In the genomic region with DNA sequence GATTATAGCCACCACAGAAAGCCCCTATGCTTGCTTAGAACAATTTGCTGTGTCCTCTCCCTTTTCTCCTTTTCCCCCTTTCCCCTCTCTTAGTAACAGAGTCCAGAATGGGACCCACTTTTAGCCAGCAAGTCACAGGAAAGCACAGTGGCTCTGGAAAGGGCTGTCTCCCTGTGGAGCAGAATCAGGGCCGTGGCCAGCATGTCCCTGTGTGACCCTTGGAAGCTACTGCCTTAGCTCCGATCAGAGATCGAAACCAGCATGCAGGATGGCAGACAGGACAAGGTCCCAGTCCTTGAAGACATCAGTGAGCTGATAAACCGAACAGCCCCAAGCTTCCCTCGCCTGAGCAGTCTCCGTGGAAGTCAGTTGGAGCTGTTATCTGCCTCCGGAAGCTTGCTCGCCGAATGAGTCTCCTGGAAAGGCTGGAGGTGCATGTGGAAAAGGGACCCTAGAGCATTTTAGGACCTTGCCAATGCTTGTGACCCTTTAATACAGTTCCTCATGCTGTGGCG, we compare ENCODE assay signal across 27 mouse cellular contexts. TPM values are rescaled to one million over a fixed set of nuclear protein-coding genes. Genes with fewer than 3 reads are reported as not detected.
DNase-seq lines count a peak whose midpoint lies in the region; TF ChIP-seq lines count a peak whose summit lies in the region.
"Had no signal": no experiment of that assay in that cellular context is flagged by ENCODE, and none has a peak within 500 bp of the region (broad histone marks: within the 10 kb centered on the region; RNA-seq: fewer than 3 reads in every experiment).

No protein-coding gene starts in this region.

- no peak for TF ChIP-seq CTCF in small intestine, adult 2 months (IDR thresholded peaks at IDR 0.05; ENCODE audit: extremely low read depth, insufficient read length, insufficient replicate concordance, low read depth, low read length)

- no peak for TF ChIP-seq POLR2A in small intestine, adult 2 months (IDR thresholded peaks at IDR 0.05; ENCODE audit: low read depth, low read length)

- peak; percentile 46 for DNase-seq in adrenal gland, postnatal 14 days
- no peak for DNase-seq in adrenal gland, adult 8-10 months
- peak; percentile 77 for DNase-seq in heart, adult 11 months
- no peak for DNase-seq in heart, postnatal 36 days
- DNase-seq in gastrocnemius, postnatal 14 days: no peak
- DNase-seq: B cell, adult 2 months; cerebellum, adult 11 months; cerebellum, adult 9-10 months; cerebellum, postnatal 36 days; embryo, embryonic 11 days; gastrocnemius, postnatal 10 days; heart, adult 2 months; heart, postnatal 14 days; kidney, adult 2 months had no signal

- WGBS in small intestine, adult 2 months: 28% methylated on average over 10 of the region's 10 CpGs

- H3K4me3 ChIP-seq in small intestine, adult 2 months (ENCODE audit: low read depth, low read length): no peak overlapping the region
- H3K4me3 ChIP-seq: embryonic facial prominence, embryonic 10.5 days; embryonic facial prominence, embryonic 13.5 days; erythroblast, embryonic 14.5 days; forebrain, embryonic 12.5 days; forebrain, embryonic 15.5 days; heart, adult 2 months; heart, embryonic 10.5 days; heart, embryonic 13.5 days; hindbrain, embryonic 12.5 days; hindbrain, embryonic 15.5 days had no signal

- H3K36me3 ChIP-seq in small intestine, adult 2 months (ENCODE audit: control insufficient read depth, insufficient read depth, low read length): no peaks in the 10 kb centered on the region
- H3K36me3 ChIP-seq: embryonic facial prominence, embryonic 10.5 days; forebrain, embryonic 12.5 days; G1E; heart, embryonic 13.5 days; hindbrain, embryonic 12.5 days had no signal

- H3K27ac ChIP-seq in small intestine, adult 2 months (ENCODE audit: insufficient read depth, low read depth, low read length): peak overlapping the region; percentile 28; the same call in 1 of the 2 replicates
- H3K27ac ChIP-seq: embryonic facial prominence, embryonic 10.5 days; embryonic facial prominence, embryonic 13.5 days; forebrain, embryonic 12.5 days; forebrain, embryonic 15.5 days; heart, adult 2 months; heart, embryonic 10.5 days; heart, embryonic 13.5 days; hindbrain, embryonic 12.5 days; hindbrain, embryonic 15.5 days had no signal

- peaks cover 12% of the 10 kb centered on the region; the same call in 1 of the 2 replicates for H3K4me1 ChIP-seq in small intestine, adult 2 months (ENCODE audit: control insufficient read depth, insufficient read depth, insufficient read length, low read length)
- H3K4me1 ChIP-seq: forebrain, embryonic 12.5 days; forebrain, embryonic 15.5 days; hindbrain, embryonic 12.5 days; hindbrain, embryonic 15.5 days had no signal

- intact Hi-C loops in heart, postnatal 36 days (cut with DNase I): no loop called here
- intact Hi-C loops in gastrocnemius, postnatal 14 days (cut with DNase I; ENCODE audit: low total_unique reads): no loop called here

- no peaks in the 10 kb centered on the region for H3K27me3 ChIP-seq in small intestine, adult 2 months (ENCODE audit: control insufficient read depth, insufficient read depth, low read length)
- H3K27me3 ChIP-seq: CH12.LX; embryonic facial prominence, embryonic 13.5 days; forebrain, embryonic 12.5 days; forebrain, embryonic 15.5 days; heart, embryonic 13.5 days; hindbrain, embryonic 12.5 days; hindbrain, embryonic 15.5 days; Patski had no signal

RNA-seq across cellular contexts. Expression of gene Tspyl3, which starts 7.4 kb away (rescaled TPM):
- 3.2 and 4.7 TPM in 2 replicates for total RNA-seq in adrenal gland, postnatal 14 days (2021)
- total RNA-seq in adrenal gland, adult 8-10 months (2022): 1 to 10 TPM; 3.5 to 5.0 (median 3.9) TPM
- 1 to 10 TPM; 1.0 to 1.6 TPM for total RNA-seq in heart, postnatal 36 days (2021)
- 1.7 and 2.4 TPM in 2 replicates for polyA plus RNA-seq in small intestine, adult 2 months (2012; rRNA removed)
- total RNA-seq in gastrocnemius, postnatal 14 days (2021): 1 to 10 TPM; 1.7 to 1.8 TPM

RNA-seq across cellular contexts. Expression of gene Plagl2, which starts 23.3 kb away (rescaled TPM):
- total RNA-seq in adrenal gland, postnatal 14 days (2021): 9.3 and 10.6 TPM in 2 replicates
- total RNA-seq in adrenal gland, adult 8-10 months (2022): 10 to 100 TPM in 2 of 4 experiments, 1 to 10 TPM in 2; 9.0 to 14.0 (median 11.6) TPM
- 1 to 10 TPM; 4.0 to 4.2 TPM for total RNA-seq in heart, postnatal 36 days (2021)
- 8.4 and 13.6 TPM in 2 replicates for polyA plus RNA-seq in small intestine, adult 2 months (2012; rRNA removed)
- 1 to 10 TPM; 3.5 to 5.8 TPM for total RNA-seq in gastrocnemius, postnatal 14 days (2021)

RNA-seq across cellular contexts. Expression of gene Pofut1, which starts 23.4 kb away (rescaled TPM):
- total RNA-seq in adrenal gland, postnatal 14 days (2021): 29.4 and 32.2 TPM in 2 replicates
- total RNA-seq in adrenal gland, adult 8-10 months (2022): 10 to 100 TPM; 74.6 to 88.0 (median 79.3) TPM
- total RNA-seq in heart, postnatal 36 days (2021): 10 to 100 TPM; 13.7 to 14.6 TPM
- polyA plus RNA-seq in small intestine, adult 2 months (2012; rRNA removed): 10.5 and 20.4 TPM in 2 replicates
- total RNA-seq in gastrocnemius, postnatal 14 days (2021): 10 to 100 TPM; 13.9 to 16.2 TPM

RNA-seq across cellular contexts. Expression of gene Tm9sf4, which starts 56.8 kb away (rescaled TPM):
- total RNA-seq in adrenal gland, postnatal 14 days (2021): 96.0 and 104 TPM in 2 replicates
- 100 to 1,000 TPM in 3 of 4 experiments, 10 to 100 TPM in 1; 96.3 to 115 (median 112) TPM for total RNA-seq in adrenal gland, adult 8-10 months (2022)
- 10 to 100 TPM; 48.6 to 52.9 TPM for total RNA-seq in heart, postnatal 36 days (2021)
- 18.3 and 27.9 TPM in 2 replicates for polyA plus RNA-seq in small intestine, adult 2 months (2012; rRNA removed)
- total RNA-seq in gastrocnemius, postnatal 14 days (2021): 10 to 100 TPM; 38.2 to 41.7 TPM

Comparison
In these comparisons a context has a peak if more than half of its experiments do, and no peak if none do; other contexts are left out.
1. DNase-seq: peak in adrenal gland, postnatal 14 days (single experiment) and heart, adult 11 months (single experiment); none in adrenal gland, adult 8-10 months (single experiment), heart, postnatal 36 days (0 of 2) and gastrocnemius, postnatal 14 days (single experiment).